Mouse (Mus musculus): ENCODE results near the gene Dusp23. TPM values are rescaled to one million over a fixed set of nuclear protein-coding genes. Genes with fewer than 3 reads are reported as not detected.

The Dusp23 gene
- polyA plus RNA-seq, 1 experiment: 0.89 TPM

DNA sequence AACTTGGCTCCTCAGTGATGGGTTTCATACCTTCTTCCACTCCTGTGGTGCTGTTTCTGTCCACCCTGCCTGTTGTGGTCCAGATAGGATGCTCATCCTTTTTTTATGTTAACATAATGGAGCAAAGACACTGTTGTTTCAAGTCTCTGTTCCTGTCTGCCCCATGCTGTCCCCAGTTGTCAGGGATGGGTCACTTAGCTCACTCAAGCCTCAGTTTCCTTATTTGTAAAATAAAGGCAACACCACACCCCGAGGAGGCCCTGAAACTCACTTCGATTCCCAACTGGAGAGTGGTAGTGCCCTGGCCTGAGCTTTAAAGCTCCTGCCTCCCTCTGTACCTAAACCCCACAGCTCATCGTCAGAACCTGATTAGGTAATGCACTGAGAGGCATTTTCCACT is 24.5 kb upstream of the Dusp23 start:
- Histone ChIP-seq H3K4me3 (ENCODE audit: insufficient read depth, poor library complexity, severe bottlenecking) (no peak overlapping the region), H3ac (ENCODE audit: control insufficient read depth, insufficient read length, low read depth) (no peak overlapping the region), H3K79me2 (ENCODE audit: control insufficient read depth, insufficient read depth) (no peaks in the 10 kb centered on the region), H3K27me3 (ENCODE audit: control insufficient read depth, insufficient read depth, insufficient read length) (no peaks in the 10 kb centered on the region), H3K79me3 (ENCODE audit: low read depth) (no peaks in the 10 kb centered on the region), H3K36me3 (ENCODE audit: control insufficient read depth, insufficient read depth) (no peaks in the 10 kb centered on the region)
- TF ChIP-seq CTCF (IDR thresholded peaks at IDR 0.05; ENCODE audit: control insufficient read depth, insufficient read depth, insufficient read length): no peak
- TF ChIP-seq MYOD1 (IDR thresholded peaks at IDR 0.05; ENCODE audit: control insufficient read depth, insufficient read length, low read depth): no peak
- TF ChIP-seq CEBPB (IDR thresholded peaks at IDR 0.05; ENCODE audit: low read depth): no peak
- TF ChIP-seq MYOG (IDR thresholded peaks at IDR 0.05; ENCODE audit: control insufficient read depth, extremely low read depth, insufficient read length): no peak
- no peak for TF ChIP-seq USF1 (IDR thresholded peaks at IDR 0.05; ENCODE audit: low read depth)
- TF ChIP-seq MAX (IDR thresholded peaks at IDR 0.05): no peak
- no peak for TF ChIP-seq FOSL1 (IDR thresholded peaks at IDR 0.05; ENCODE audit: insufficient read depth, low read length, poor library complexity, severe bottlenecking)

GRCm38 (mm10) chr1:172653900-172654299 is 21.1 kb upstream of the Dusp23 start:
- Histone ChIP-seq H3K36me3 (ENCODE audit: control insufficient read depth, insufficient read depth) (no peaks in the 10 kb centered on the region), H3K4me3 (ENCODE audit: insufficient read depth, poor library complexity, severe bottlenecking) (no peak overlapping the region), H3K79me3 (ENCODE audit: low read depth) (no peaks in the 10 kb centered on the region), H3ac (ENCODE audit: control insufficient read depth, insufficient read length, low read depth) (no peak overlapping the region), H3K79me2 (ENCODE audit: control insufficient read depth, insufficient read depth) (no peaks in the 10 kb centered on the region), H3K27me3 (ENCODE audit: control insufficient read depth, insufficient read depth, insufficient read length) (no peaks in the 10 kb centered on the region)
- no peak for TF ChIP-seq FOSL1 (IDR thresholded peaks at IDR 0.05; ENCODE audit: insufficient read depth, low read length, poor library complexity, severe bottlenecking)
- TF ChIP-seq MYOG (IDR thresholded peaks at IDR 0.05; ENCODE audit: control insufficient read depth, extremely low read depth, insufficient read length): no peak
- TF ChIP-seq CTCF (IDR thresholded peaks at IDR 0.05; ENCODE audit: control insufficient read depth, insufficient read depth, insufficient read length): no peak
- TF ChIP-seq CEBPB (IDR thresholded peaks at IDR 0.05; ENCODE audit: low read depth): no peak

DNA sequence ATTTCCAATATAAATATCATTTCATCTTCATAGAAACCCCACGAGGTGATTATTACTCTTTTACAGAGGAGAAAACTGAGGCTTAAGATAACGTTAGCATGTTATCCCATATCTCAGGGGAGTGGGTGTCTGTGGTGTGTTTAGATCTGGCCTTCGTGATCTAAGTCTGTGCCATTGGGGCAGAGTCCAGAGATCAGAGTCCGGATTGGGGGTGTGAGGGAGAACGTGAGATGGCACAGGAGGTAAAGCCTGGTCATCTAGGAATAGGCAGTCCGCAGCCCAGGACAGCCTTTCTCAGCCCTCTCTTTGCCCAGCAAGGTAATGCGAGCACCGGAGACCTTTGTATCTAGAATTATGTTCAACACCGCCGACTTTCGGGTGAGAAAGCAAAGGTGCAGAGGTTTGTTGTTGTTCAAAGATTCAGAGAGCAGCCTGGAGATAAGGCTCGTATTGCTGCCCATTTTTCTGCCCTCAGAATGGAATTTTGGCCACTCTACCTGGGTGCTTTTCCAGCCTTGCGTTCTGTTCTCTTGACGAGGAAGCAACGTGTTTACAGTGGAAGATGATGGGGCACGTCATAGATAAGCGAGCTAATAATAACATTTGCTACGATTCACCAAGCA is 19.4 kb upstream of the Dusp23 start:
- H3K79me2 ChIP-seq (ENCODE audit: control insufficient read depth, insufficient read depth): no peaks in the 10 kb centered on the region
- no peaks in the 10 kb centered on the region for H3K36me3 ChIP-seq (ENCODE audit: control insufficient read depth, insufficient read depth)
- H3ac ChIP-seq (ENCODE audit: control insufficient read depth, insufficient read length, low read depth): no peak overlapping the region
- no peaks in the 10 kb centered on the region for H3K79me3 ChIP-seq (ENCODE audit: low read depth)
- H3K27me3 ChIP-seq (ENCODE audit: control insufficient read depth, insufficient read depth, insufficient read length): no peaks in the 10 kb centered on the region
- no peak for TF ChIP-seq USF1 (IDR thresholded peaks at IDR 0.05; ENCODE audit: low read depth)
- no peak for TF ChIP-seq FOSL1 (IDR thresholded peaks at IDR 0.05; ENCODE audit: insufficient read depth, low read length, poor library complexity, severe bottlenecking)
- no peak for TF ChIP-seq MYOD1 (IDR thresholded peaks at IDR 0.05; ENCODE audit: control insufficient read depth, insufficient read length, low read depth)
- no peak for TF ChIP-seq CEBPB (IDR thresholded peaks at IDR 0.05; ENCODE audit: low read depth)
- no peak for TF ChIP-seq CTCF (IDR thresholded peaks at IDR 0.05; ENCODE audit: control insufficient read depth, insufficient read depth, insufficient read length)
- no peak for TF ChIP-seq MAX (IDR thresholded peaks at IDR 0.05)
- no peak for TF ChIP-seq MYOG (IDR thresholded peaks at IDR 0.05; ENCODE audit: control insufficient read depth, extremely low read depth, insufficient read length)
- no peak overlapping the region for H3K4me3 ChIP-seq (ENCODE audit: insufficient read depth, poor library complexity, severe bottlenecking)

- no peaks in the 10 kb centered on the region for H3K79me2 ChIP-seq (ENCODE audit: control insufficient read depth, insufficient read depth)
These were observed 18.7 kb upstream of the Dusp23 start for GRCm38 (mm10) chr1:172651288-172651987.

DNA sequence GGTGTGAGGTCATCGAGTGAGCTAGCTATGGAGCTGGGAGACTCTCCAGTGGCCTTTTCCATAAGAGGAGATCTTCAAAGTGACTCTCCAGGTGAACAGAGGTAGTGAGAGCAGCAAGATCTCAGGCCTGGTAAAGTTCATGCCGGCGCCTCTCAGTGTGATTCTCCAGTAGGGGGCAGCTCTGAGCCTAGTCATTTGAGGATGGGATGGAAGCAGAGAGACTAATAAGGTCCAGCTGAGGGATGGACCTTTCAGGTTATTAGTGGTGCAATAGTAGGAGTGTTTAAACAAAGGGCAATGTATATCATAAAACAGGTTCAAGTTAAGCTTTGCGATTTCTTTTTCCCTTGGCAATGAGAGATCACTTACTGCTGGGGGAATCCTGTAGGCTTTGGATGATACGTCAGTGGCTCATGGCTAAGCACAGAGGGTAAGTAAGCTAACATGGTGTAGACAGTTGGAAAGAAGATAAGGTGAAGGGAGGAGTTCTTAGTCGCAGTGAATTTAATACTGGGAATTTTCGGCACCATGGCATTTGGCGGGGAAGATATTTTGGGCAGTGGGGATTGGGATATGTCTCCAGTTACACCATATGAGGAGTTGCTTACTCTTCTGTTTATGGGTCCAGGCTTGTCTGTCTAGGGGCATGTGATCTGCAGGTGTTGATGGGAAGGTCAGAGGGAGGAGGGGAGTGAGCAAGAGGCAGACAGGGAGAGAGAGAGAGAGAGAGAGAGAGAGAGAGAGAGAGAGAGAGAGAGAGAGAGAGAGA is 17.9 kb upstream of the Dusp23 start:
- H3K27me3 ChIP-seq (ENCODE audit: control insufficient read depth, insufficient read depth, insufficient read length): no peaks in the 10 kb centered on the region
- no peaks in the 10 kb centered on the region for H3K36me3 ChIP-seq (ENCODE audit: control insufficient read depth, insufficient read depth)
- H3K79me2 ChIP-seq (ENCODE audit: control insufficient read depth, insufficient read depth): no peaks in the 10 kb centered on the region
- no peak for TF ChIP-seq USF1 (IDR thresholded peaks at IDR 0.05; ENCODE audit: low read depth)
- TF ChIP-seq CEBPB (IDR thresholded peaks at IDR 0.05; ENCODE audit: low read depth): no peak
- TF ChIP-seq MYOD1 (IDR thresholded peaks at IDR 0.05; ENCODE audit: control insufficient read depth, insufficient read length, low read depth): no peak
- TF ChIP-seq MYOG (IDR thresholded peaks at IDR 0.05; ENCODE audit: control insufficient read depth, extremely low read depth, insufficient read length): no peak
- TF ChIP-seq FOSL1 (IDR thresholded peaks at IDR 0.05; ENCODE audit: insufficient read depth, low read length, poor library complexity, severe bottlenecking): no peak
- no peak for TF ChIP-seq CTCF (IDR thresholded peaks at IDR 0.05; ENCODE audit: control insufficient read depth, insufficient read depth, insufficient read length)
- TF ChIP-seq MAX (IDR thresholded peaks at IDR 0.05): no peak
- H3K79me3 ChIP-seq (ENCODE audit: low read depth): no peaks in the 10 kb centered on the region
- no peak overlapping the region for H3ac ChIP-seq (ENCODE audit: control insufficient read depth, insufficient read length, low read depth)
- H3K4me3 ChIP-seq (ENCODE audit: insufficient read depth, poor library complexity, severe bottlenecking): no peak overlapping the region

More at GRCm38 (mm10) chr1:172651288-172651987, 18.7 kb upstream of the Dusp23 start:
- H3ac ChIP-seq (ENCODE audit: control insufficient read depth, insufficient read length, low read depth): no peak overlapping the region
- H3K36me3 ChIP-seq (ENCODE audit: control insufficient read depth, insufficient read depth): no peaks in the 10 kb centered on the region
- H3K79me3 ChIP-seq (ENCODE audit: low read depth): no peaks in the 10 kb centered on the region
- TF ChIP-seq FOSL1 (IDR thresholded peaks at IDR 0.05; ENCODE audit: insufficient read depth, low read length, poor library complexity, severe bottlenecking) (no peak), CEBPB (IDR thresholded peaks at IDR 0.05; ENCODE audit: low read depth) (no peak), USF1 (IDR thresholded peaks at IDR 0.05; ENCODE audit: low read depth) (no peak), CTCF (IDR thresholded peaks at IDR 0.05; ENCODE audit: control insufficient read depth, insufficient read depth, insufficient read length) (no peak), MAX (IDR thresholded peaks at IDR 0.05) (no peak), MYOG (IDR thresholded peaks at IDR 0.05; ENCODE audit: control insufficient read depth, extremely low read depth, insufficient read length) (no peak), MYOD1 (IDR thresholded peaks at IDR 0.05; ENCODE audit: control insufficient read depth, insufficient read length, low read depth) (no peak)
- H3K27me3 ChIP-seq (ENCODE audit: control insufficient read depth, insufficient read depth, insufficient read length): no peaks in the 10 kb centered on the region
- no peak overlapping the region for H3K4me3 ChIP-seq (ENCODE audit: insufficient read depth, poor library complexity, severe bottlenecking)

Measured in C2C12 (cell line).